Mouse (Mus musculus) megakaryocyte, adult 5-6 weeks (primary cell): ENCODE results near the gene Syp. TPM values are rescaled to one million over a fixed set of nuclear protein-coding genes. Genes with fewer than 3 reads are reported as not detected.

Experiments used
- ATAC-seq: 2 replicates; pipeline ENCODE4 v1.8.0; 2016; ENCODE audit warnings: mild to moderate bottlenecking, inconsistent platforms; ENCODE audit not compliant: poor library complexity, severe bottlenecking
- total RNA-seq, 2 experiments: library from RNA; stranded (forward) in 1 of 2; stranded (reverse) in 1 of 2; fragments of 153-499, 151-499 nt in 1 of 2; fragments of 221-1000, 200-1000 nt in 1 of 2; gene quantifications; 2 replicates each; pipeline versions ENCODE4 v1.2.3 to v1.2.4; 2015 to 2017

Gene Syp
- total RNA-seq, 2 experiments from 2014 or later: 1.5 to 3.7 TPM

GRCm38 (mm10) chrX:7661086-7661485, 22.8 kb downstream of the Syp start:
- no peak for ATAC-seq

- ATAC-seq: 0 out of 2 replicates have a peak, but pooled peaks have one; percentile 33
These were observed 24.7 kb downstream of the Syp start for GRCm38 (mm10) chrX:7662936-7663335.

GRCm38 (mm10) chrX:7664791-7665190, 26.5 kb downstream of the Syp start:
- ATAC-seq: no peak

- no peak for ATAC-seq
These were observed 27.6 kb downstream of the Syp start for GRCm38 (mm10) chrX:7665739-7666502.

- ATAC-seq: peak; percentile 66
These were observed 32.2 kb downstream of the Syp start for GRCm38 (mm10) chrX:7670390-7670881.

DNA sequence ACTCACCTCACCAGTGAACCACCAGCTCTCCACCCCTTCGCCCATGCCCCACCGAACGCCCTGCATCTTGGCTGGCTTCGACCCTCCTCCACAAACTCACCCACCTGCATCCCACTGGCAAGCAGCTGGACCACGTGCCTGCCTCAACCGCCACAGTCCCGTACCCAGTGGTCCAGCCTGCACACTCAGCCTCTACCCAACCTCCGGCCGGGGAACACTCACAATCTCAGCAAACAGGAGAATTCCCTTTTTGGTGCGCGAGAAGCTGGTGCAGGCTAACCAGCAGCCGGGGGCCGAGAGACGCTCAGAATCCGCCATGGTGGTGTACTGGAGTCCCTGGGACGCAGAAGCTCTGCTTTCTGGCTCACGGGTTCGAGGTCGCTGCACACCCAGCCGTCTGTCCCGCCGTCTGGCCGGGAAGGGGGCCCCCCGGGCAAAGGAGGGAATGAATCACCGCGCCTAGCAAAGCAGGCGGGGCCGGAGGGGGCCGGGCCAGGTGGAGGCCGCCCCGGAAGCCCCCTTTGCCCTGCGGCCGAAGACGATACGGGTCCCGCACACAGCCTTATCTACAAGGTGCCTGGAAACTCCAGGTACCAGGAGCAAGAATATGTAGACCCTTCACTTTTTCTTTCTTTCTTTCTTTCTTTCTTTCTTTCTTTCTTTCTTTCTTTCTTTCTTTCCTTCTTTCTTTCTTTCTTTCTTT, 32.8 kb downstream of the Syp start, which contains the start of gene Plp2:
Gene Plp2, minus strand, starts transcription at position 470 of the 703 bp plus-strand sequence.
- ATAC-seq: peak; percentile 14

DNA sequence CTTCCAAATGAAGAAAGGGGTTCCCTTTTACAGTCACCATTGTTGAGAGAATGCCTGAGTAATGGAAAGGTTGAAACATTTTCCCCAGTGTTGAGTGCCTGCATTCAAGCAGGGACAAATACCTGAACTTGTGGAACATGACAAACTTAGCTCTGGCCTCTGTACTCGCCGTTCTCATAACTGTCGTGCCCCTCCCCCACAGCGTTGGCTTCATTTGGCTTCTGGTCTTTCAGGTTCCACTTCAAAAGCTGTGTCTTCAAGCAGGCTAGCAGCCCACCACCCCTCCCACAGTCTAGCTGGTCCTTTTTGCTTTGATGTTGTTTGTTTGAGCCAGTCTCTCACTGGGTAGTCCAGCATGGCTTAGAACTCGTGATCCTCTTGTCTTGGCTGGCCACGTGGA, 34.5 kb downstream of the Syp start:
- ATAC-seq: no peak

DNA sequence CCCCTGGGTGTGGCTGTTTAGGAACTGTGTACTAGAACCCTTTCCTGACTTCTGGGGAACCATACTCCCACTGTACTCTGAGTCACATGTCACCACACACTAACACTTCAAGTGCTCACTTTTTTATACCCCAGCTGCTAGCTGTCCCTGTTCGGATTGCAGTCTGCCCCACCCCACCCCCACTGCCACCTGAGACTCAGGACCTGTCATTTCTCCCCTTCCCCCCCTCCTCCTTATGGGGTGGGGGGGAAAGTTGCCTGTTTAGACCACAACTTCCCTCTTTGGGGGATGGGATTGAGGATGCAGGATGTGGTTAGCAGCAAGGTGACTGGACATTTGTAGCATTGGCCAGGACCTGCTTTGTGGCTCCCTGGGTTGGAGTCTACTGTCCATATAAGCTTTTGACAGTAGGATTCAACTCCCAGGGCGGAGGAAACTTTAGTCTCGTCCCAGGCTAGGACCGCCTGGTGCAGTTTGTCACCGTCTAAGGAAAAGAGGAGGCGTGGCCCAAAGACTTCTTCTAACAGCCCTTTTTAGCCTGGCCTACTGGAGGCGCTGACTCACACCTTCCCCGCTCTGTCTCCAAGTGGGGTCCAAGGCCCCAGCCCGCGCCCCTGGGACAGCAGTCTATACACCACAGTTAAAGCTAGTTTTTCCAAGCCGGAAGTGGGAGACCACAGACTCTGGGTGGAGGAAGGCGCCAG, 35.5 kb downstream of the Syp start:
- ATAC-seq: peak; percentile 69

- ATAC-seq: 0 out of 2 replicates have a peak, but pooled peaks have one; percentile 7
These were observed 36.2 kb downstream of the Syp start for GRCm38 (mm10) chrX:7674284-7675000.

GRCm38 (mm10) chrX:7675001-7675380, 36.7 kb downstream of the Syp start:
- no peak for ATAC-seq

DNA sequence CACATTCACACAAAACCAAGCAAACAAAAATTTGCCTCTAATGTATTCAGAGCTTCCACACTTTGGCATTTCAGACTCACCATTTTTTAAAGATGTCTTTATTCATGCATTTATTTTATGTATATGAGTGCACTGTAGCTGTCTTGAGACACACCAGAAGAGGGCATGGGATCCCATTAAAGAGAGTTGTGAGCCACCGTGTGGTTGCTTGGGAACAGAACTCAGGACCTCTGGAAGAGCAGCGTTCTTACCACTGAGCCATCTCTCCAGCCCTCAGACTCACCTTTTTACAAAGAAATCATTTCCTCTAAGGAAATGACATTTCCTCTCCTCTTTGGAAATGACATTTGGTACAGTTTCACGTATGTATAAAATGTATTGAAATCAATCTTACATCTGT, 40.7 kb downstream of the Syp start:
- no peak for ATAC-seq

DNA sequence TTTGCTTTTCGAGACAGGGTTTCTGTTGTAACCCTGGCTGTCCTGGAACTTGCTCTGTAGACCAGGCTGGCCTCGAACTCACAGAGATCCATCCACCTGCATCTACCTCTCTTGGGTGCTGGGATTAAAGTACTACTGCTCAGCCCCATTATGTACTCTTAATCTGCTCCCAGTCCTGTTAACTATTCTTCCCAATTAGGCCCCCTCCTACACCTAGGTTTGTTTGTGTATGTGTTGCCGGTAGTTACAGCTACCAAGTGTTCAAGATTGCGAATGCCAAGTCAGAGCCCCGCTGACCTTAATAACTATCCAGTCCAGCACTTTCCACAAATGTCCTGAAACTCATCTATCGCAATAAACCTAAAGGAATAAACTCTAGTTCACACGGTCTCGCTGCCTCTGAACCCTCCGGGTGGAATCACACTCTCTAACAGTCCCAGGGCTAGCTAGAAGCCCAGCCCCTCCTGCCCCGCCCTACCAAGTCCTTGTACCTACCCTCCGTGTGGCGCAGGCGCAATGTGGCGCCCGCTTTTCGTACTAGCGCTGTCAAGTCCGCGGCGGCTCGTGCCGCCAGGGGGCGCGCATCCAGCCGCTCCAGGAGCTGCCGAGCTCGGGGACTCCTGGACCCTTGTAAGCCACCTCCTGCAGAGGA, 41.3 kb downstream of the Syp start:
- ATAC-seq: peak; percentile 99

- ATAC-seq: no peak
These were observed 41.8 kb downstream of the Syp start for GRCm38 (mm10) chrX:7680057-7680412.

DNA sequence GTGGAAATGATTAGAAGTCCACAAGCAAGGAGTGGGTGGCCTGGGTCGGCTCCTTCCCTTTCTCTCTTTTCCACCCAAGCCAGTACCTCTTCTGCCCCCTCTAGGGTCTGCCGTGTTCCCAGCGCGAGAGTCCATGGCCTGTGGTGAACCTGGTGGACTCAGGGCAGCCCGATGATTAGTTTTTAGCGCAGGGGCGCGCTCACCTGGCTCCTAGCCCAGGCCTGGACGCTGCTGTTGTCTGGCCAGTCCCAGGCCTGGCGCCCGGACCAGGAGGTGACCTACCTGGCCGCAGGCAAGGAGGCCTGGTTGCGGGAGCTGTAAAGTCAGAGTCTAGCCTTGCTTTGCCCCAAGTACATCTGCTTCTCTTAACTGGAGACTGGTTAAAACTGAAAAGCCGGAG, 42.6 kb downstream of the Syp start, which contains the start of gene Magix:
Gene Magix, minus strand, starts transcription at position 388 of the 400 bp plus-strand sequence.
- ATAC-seq: no peak

DNA sequence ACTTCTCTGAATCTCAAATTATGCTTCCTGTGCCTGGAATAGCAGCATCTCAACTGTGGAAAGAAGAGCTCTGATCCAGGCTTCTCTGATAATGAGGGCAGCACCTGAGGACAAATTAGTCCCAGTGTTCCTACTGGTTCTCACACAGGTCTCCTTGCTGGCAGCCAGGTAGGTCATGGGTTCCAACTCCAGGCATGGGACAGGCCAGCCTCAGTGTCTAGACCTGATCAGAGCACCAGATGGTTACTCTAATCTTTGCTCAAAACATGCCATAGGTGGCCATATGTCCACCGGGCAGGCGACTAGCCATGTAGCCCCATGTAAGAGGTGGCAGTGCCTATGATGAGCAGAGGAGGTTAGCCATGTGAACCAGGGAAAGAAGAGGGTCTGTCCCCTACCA, 50.0 kb downstream of the Syp start:
- no peak for ATAC-seq

DNA sequence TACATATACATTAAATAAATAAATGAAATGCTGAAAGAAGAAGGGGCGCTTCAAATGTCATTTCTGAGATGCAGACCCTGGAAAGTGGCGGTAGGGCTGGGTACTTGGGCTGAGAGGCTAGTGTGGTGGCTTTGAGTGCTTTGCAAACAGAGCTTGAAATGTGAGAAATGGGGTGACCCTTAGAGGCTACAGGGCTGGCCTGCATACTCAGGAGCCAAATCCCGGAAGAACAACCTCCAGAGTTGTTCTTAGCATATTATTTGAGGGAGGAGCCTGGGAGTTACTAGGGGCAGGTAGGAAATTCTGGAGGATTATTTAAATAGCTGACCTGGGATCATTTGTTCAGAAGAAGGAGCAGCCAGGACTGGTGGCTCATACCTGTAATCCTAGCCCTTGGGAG, 52.2 kb downstream of the Syp start:
- no peak for ATAC-seq

- peak; percentile 46 for ATAC-seq
These were observed 54.6 kb downstream of the Syp start for GRCm38 (mm10) chrX:7692862-7693261.

DNA sequence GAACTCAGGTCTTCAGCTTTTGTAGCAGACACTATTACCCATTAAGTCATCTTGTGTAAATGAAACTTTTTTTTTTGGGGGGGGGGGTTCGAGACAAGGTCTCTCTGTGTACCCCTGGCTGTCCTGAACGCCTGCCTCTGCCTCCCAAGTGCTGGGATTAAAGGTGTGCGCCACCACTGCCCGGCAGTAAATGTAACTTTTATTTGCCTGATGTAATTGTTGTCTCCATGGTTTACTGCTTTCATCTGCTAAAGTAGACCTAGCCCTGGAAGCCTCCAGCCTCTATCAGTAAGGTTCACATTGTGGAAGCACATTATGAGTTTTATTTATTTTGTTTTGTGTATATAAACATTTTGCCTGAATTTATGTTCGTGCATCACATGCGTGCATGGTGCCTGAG, 58.2 kb downstream of the Syp start:
- ATAC-seq: no peak

- peak; percentile 100 for ATAC-seq
These were observed 58.7 kb downstream of the Syp start, which contains the start of gene Gpkow for GRCm38 (mm10) chrX:7696954-7697381. TSS of gene Gpkow (plus strand) at chrX:7697131.
